ENCODE assay signal across 18 mouse cellular contexts in the genomic region with DNA sequence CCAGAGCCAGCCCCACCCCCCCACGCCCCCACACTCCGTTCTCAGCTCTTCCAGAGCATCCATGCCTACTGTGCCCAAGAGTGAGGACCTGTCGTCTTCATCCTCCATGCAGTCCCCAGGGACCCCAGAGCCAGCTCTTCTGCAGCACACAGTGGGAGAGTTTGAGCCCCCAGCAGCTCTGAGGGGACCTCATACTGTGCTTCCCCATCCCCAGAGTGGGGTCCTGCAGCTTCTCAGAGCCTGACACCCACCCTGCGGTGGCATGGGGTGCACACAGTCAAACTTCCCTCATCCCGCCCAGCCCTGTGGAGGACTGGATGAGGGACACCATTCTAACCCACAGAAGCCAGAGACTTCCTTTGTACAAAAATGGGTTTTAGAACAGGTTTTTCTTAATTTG.
DNase-seq lines count a peak whose midpoint lies in the region; ATAC-seq lines count a peak whose summit lies in the region.
"Had no signal": no experiment of that assay in that cellular context is flagged by ENCODE, and none has a peak within 500 bp of the region (broad histone marks: within the 10 kb centered on the region; RNA-seq: fewer than 3 reads in every experiment).

No protein-coding gene starts in this region.

- no peak overlapping the region for H3K4me2 ChIP-seq in heart, embryonic 13.5 days
- no peak overlapping the region for H3K4me2 ChIP-seq in kidney, embryonic 16.5 days (replicated peaks; ENCODE audit: low read depth, low read length)
- H3K4me2 ChIP-seq in neural tube, embryonic 12.5 days (replicated peaks), result no peak overlapping the region
- no peak overlapping the region for H3K4me2 ChIP-seq in midbrain, embryonic 14.5 days (ENCODE audit: low read length)
- H3K4me2 ChIP-seq: embryonic facial prominence, embryonic 12.5 days; forebrain, embryonic 12.5 days had no signal

- H3K36me3 ChIP-seq in heart, embryonic 13.5 days, result no peaks in the 10 kb centered on the region
- H3K36me3 ChIP-seq in kidney, embryonic 16.5 days (ENCODE audit: insufficient read depth, low read length), result no peaks in the 10 kb centered on the region
- no peaks in the 10 kb centered on the region for H3K36me3 ChIP-seq in neural tube, embryonic 12.5 days
- H3K36me3 ChIP-seq in midbrain, embryonic 14.5 days (ENCODE audit: control insufficient read depth, insufficient read depth, low read length), result no peaks in the 10 kb centered on the region
- H3K36me3 ChIP-seq: embryonic facial prominence, embryonic 12.5 days; forebrain, embryonic 12.5 days had no signal

- H3K27ac ChIP-seq in heart, embryonic 13.5 days (replicated peaks), result no peak overlapping the region
- no peak overlapping the region for H3K27ac ChIP-seq in kidney, embryonic 16.5 days (ENCODE audit: low read length)
- H3K27ac ChIP-seq in neural tube, embryonic 12.5 days, result no peak overlapping the region
- H3K27ac ChIP-seq in midbrain, embryonic 14.5 days (replicated peaks; ENCODE audit: low read depth, low read length), result no peak overlapping the region
- H3K27ac ChIP-seq: embryonic facial prominence, embryonic 12.5 days; forebrain, embryonic 12.5 days had no signal

- H3K9ac ChIP-seq in heart, embryonic 13.5 days, result no peak overlapping the region
- H3K9ac ChIP-seq in kidney, embryonic 16.5 days (replicated peaks; ENCODE audit: low read length), result no peak overlapping the region
- no peak overlapping the region for H3K9ac ChIP-seq in neural tube, embryonic 12.5 days
- H3K9ac ChIP-seq in midbrain, embryonic 14.5 days (replicated peaks; ENCODE audit: low read length), result no peak overlapping the region
- H3K9ac ChIP-seq: embryonic facial prominence, embryonic 12.5 days; forebrain, embryonic 12.5 days had no signal

- no peaks in the 10 kb centered on the region for H3K9me3 ChIP-seq in heart, embryonic 13.5 days
- no peaks in the 10 kb centered on the region for H3K9me3 ChIP-seq in kidney, embryonic 16.5 days (ENCODE audit: low read length)
- H3K9me3 ChIP-seq in neural tube, embryonic 12.5 days, result no peaks in the 10 kb centered on the region
- no peaks in the 10 kb centered on the region for H3K9me3 ChIP-seq in midbrain, embryonic 14.5 days (ENCODE audit: control insufficient read depth, low read length)
- H3K9me3 ChIP-seq: embryonic facial prominence, embryonic 12.5 days; forebrain, embryonic 12.5 days had no signal

- H3K4me1 ChIP-seq in heart, embryonic 13.5 days, result 0 out of 2 replicates have a peak, but pooled peaks cover 5% of the 10 kb centered on the region
- no peaks in the 10 kb centered on the region for H3K4me1 ChIP-seq in kidney, embryonic 16.5 days (ENCODE audit: insufficient read depth, low read length)
- H3K4me1 ChIP-seq in neural tube, embryonic 12.5 days, result peaks cover 11% of the 10 kb centered on the region
- peaks cover 13% of the 10 kb centered on the region for H3K4me1 ChIP-seq in midbrain, embryonic 14.5 days (ENCODE audit: control insufficient read depth, insufficient read depth, low read length)
- H3K4me1 ChIP-seq: embryonic facial prominence, embryonic 12.5 days had no signal

- H3K27me3 ChIP-seq in heart, embryonic 13.5 days (replicated peaks), result no peaks in the 10 kb centered on the region
- no peaks in the 10 kb centered on the region for H3K27me3 ChIP-seq in kidney, embryonic 16.5 days (ENCODE audit: insufficient read depth, low read length)
- H3K27me3 ChIP-seq in neural tube, embryonic 12.5 days (replicated peaks), result no peaks in the 10 kb centered on the region
- no peaks in the 10 kb centered on the region for H3K27me3 ChIP-seq in midbrain, embryonic 14.5 days (ENCODE audit: control insufficient read depth, insufficient read depth, low read length)
- H3K27me3 ChIP-seq: embryonic facial prominence, embryonic 12.5 days; forebrain, embryonic 12.5 days had no signal

- H3K4me3 ChIP-seq in heart, embryonic 13.5 days, result no peak overlapping the region
- no peak overlapping the region for H3K4me3 ChIP-seq in kidney, embryonic 16.5 days (ENCODE audit: low read length)
- H3K4me3 ChIP-seq in neural tube, embryonic 12.5 days, result no peak overlapping the region
- H3K4me3 ChIP-seq in midbrain, embryonic 14.5 days (replicated peaks; ENCODE audit: low read depth, low read length), result no peak overlapping the region
- H3K4me3 ChIP-seq: embryonic facial prominence, embryonic 12.5 days; forebrain, embryonic 12.5 days had no signal

- 60% methylated on average over 5 of the region's 5 CpGs for WGBS in heart, embryonic 13.5 days
- 80% methylated on average over 5 of the region's 5 CpGs for WGBS in kidney, embryonic 16.5 days
- WGBS in neural tube, embryonic 12.5 days, result 79% methylated on average over 5 of the region's 5 CpGs
- WGBS in midbrain, embryonic 14.5 days, result 47% methylated on average over 5 of the region's 5 CpGs

- DNase-seq in heart, adult 18-20 months, result no peak
- DNase-seq in kidney, postnatal 36 days, result no peak
- DNase-seq in neural tube, embryonic 10.5 days (ENCODE audit: extremely low spot score, low spot score), result no peak
- DNase-seq in midbrain, embryonic 14.5 days, result no peak
- no peak for DNase-seq in testis, postnatal 14 days (ENCODE audit: low spot score)
- DNase-seq: adrenal gland, postnatal 10 days; cerebellum, adult 11 months; cerebellum, adult 8-10 months; cerebellum, postnatal 25 days; gastrocnemius, postnatal 14 days; heart, postnatal 10 days had no signal

- ATAC-seq in heart, embryonic 13.5 days (ENCODE audit: extremely low read depth, insufficient number of reproducible peaks, low FRiP score, low TSS enrichment), result 0 out of 2 replicates have a peak, but pooled peaks have one; percentile 37
- ATAC-seq in kidney, embryonic 16.5 days (ENCODE audit: low FRiP score, low TSS enrichment), result peak; percentile 9; the same call in 1 of the 2 replicates
- ATAC-seq in neural tube, embryonic 12.5 days (ENCODE audit: low FRiP score, low read depth), result 0 out of 2 replicates have a peak, but pooled peaks have one; percentile 43
- peak; percentile 43; the same call in 1 of the 2 replicates for ATAC-seq in midbrain, embryonic 14.5 days (ENCODE audit: low FRiP score, low TSS enrichment)
- ATAC-seq: forebrain, embryonic 16.5 days; inflammation-experienced regulatory T-cells, adult 6 months had no signal
